8 mouse cellular contexts compared by ENCODE assay signal in genomic region chr10:79682551-79682915, GRCm38 (mm10). TPM values are rescaled to one million over a fixed set of nuclear protein-coding genes. Genes with fewer than 3 reads are reported as not detected.
DNase-seq lines count a peak whose midpoint lies in the region; ATAC-seq and TF ChIP-seq lines count a peak whose summit lies in the region.

No protein-coding gene starts in this region.

- ATAC-seq in heart, embryonic 11.5 days (replicated peaks; ENCODE audit: insufficient number of reproducible peaks, low FRiP score, low TSS enrichment): no peak
- ATAC-seq in midbrain, embryonic 12.5 days (ENCODE audit: low FRiP score, low read depth): peak; percentile 2

- H3K27me3 ChIP-seq in heart, embryonic 11.5 days (ENCODE audit: control insufficient read depth, insufficient read depth, low read length): no peaks in the 10 kb centered on the region
- peaks cover 3% of the 10 kb centered on the region; the same call in 1 of the 2 replicates for H3K27me3 ChIP-seq in midbrain, embryonic 12.5 days

- intact Hi-C loops in heart, postnatal 10 days (cut with DNase I): no loop called here

- no peaks in the 10 kb centered on the region for H3K9me3 ChIP-seq in heart, embryonic 11.5 days (replicated peaks; ENCODE audit: control insufficient read depth, low read length)
- H3K9me3 ChIP-seq in ES-E14 (ENCODE audit: control insufficient read depth, insufficient read depth, low read depth, low read length): no peaks in the 10 kb centered on the region
- no peaks in the 10 kb centered on the region for H3K9me3 ChIP-seq in midbrain, embryonic 12.5 days

- in situ Hi-C loops in ES-E14 (cut with MboI; ENCODE audit: low sequenced_read_pairs in 2 of 2, unreplicated experiment in 2 of 2): no loop called here

- no peak for TF ChIP-seq POLR2A in embryonic fibroblast, embryonic 13.5 days (IDR thresholded peaks at IDR 0.05; ENCODE audit: low read depth, low read length)

- peak overlapping the region; percentile 98 for H3K4me2 ChIP-seq in heart, embryonic 11.5 days
- H3K4me2 ChIP-seq in midbrain, embryonic 12.5 days (replicated peaks): peak overlapping the region; percentile 83

- peaks cover 30% of the 10 kb centered on the region for H3K36me3 ChIP-seq in heart, embryonic 11.5 days (ENCODE audit: control insufficient read depth, insufficient read depth, low read length)
- H3K36me3 ChIP-seq in ES-E14 (ENCODE audit: control insufficient read depth, insufficient read depth, low read length, poor library complexity, severe bottlenecking): peaks cover 39% of the 10 kb centered on the region
- H3K36me3 ChIP-seq in midbrain, embryonic 12.5 days: peaks cover 35% of the 10 kb centered on the region

- H3K27ac ChIP-seq in heart, embryonic 11.5 days (ENCODE audit: low read depth, low read length): peak overlapping the region; percentile 81
- H3K27ac ChIP-seq in ES-E14 (ENCODE audit: insufficient read depth, low read depth, low read length, poor library complexity, severe bottlenecking): peak overlapping the region; percentile 90
- H3K27ac ChIP-seq in embryonic fibroblast, embryonic 13.5 days (ENCODE audit: insufficient read depth, low read length): peak overlapping the region; percentile 64
- H3K27ac ChIP-seq in midbrain, embryonic 12.5 days (replicated peaks): peak overlapping the region; percentile 83

- no peak for DNase-seq in heart, postnatal 10 days
- DNase-seq in ES-E14 (ENCODE audit: low read depth, low spot score): no peak
- peak; percentile 46 for DNase-seq in kidney, adult 9 months
- peak; percentile 54 for DNase-seq in thymus, postnatal 4 days
- DNase-seq in right cerebral cortex, postnatal 14 days: no peak

- H3K4me1 ChIP-seq in heart, embryonic 11.5 days (ENCODE audit: control insufficient read depth, insufficient read depth, low read length): peaks cover 37% of the 10 kb centered on the region
- H3K4me1 ChIP-seq in ES-E14 (ENCODE audit: control insufficient read depth in 2 of 2, insufficient read depth in 2 of 2, low read length in 2 of 2, poor library complexity in 1 of 2): peaks cover 5 to 29% of the 10 kb centered on the region in 2 experiments
- peaks cover 9% of the 10 kb centered on the region for H3K4me1 ChIP-seq in embryonic fibroblast, embryonic 13.5 days (ENCODE audit: control insufficient read depth, insufficient read depth, low read length)
- peaks cover 23% of the 10 kb centered on the region for H3K4me1 ChIP-seq in midbrain, embryonic 12.5 days

- peak overlapping the region; percentile 58 for H3K4me3 ChIP-seq in heart, embryonic 11.5 days (ENCODE audit: low read depth, low read length)
- peak overlapping the region; percentile 94 to 100 for H3K4me3 ChIP-seq in ES-E14 (ENCODE audit: insufficient read depth in 1 of 2, low read depth in 1 of 2, low read length in 2 of 2, poor library complexity in 1 of 2, severe bottlenecking in 1 of 2)
- H3K4me3 ChIP-seq in embryonic fibroblast, embryonic 13.5 days (ENCODE audit: insufficient read depth, low read length): peak overlapping the region; percentile 88
- peak overlapping the region; percentile 92 for H3K4me3 ChIP-seq in midbrain, embryonic 12.5 days

- 0% methylated on average over 10 of the region's 10 CpGs for WGBS in heart, embryonic 11.5 days (ENCODE audit: insufficient replicate concordance)
- 0% methylated on average over 10 of the region's 10 CpGs for WGBS in midbrain, embryonic 12.5 days

- TF ChIP-seq CTCF in embryonic fibroblast, embryonic 13.5 days (IDR thresholded peaks at IDR 0.05; ENCODE audit: borderline replicate concordance, insufficient read depth, low read length): no peak

- peak overlapping the region; percentile 92 for H3K9ac ChIP-seq in heart, embryonic 11.5 days (ENCODE audit: low read depth, low read length)
- peak overlapping the region; percentile 91 for H3K9ac ChIP-seq in ES-E14 (ENCODE audit: insufficient read depth, low read depth, low read length, poor library complexity, severe bottlenecking)
- peak overlapping the region; percentile 87 for H3K9ac ChIP-seq in midbrain, embryonic 12.5 days (replicated peaks)

TF ChIP-seq in ES-E14, 5 proteins besides CTCF, POLR2A, EP300 and RAD21:
- TF ChIP-seq HCFC1 (IDR thresholded peaks at IDR 0.05; ENCODE audit: borderline replicate concordance, insufficient read depth, low read length) (0 out of 2 replicates have a peak, but pooled peaks have one; percentile 11), ZC3H11A (IDR thresholded peaks at IDR 0.05; ENCODE audit: borderline replicate concordance, low read depth, low read length) (no peak)

RNA-seq across cellular contexts. Expression of gene Cdc34, which starts 0.5 kb away (rescaled TPM):
- polyA plus RNA-seq in heart, embryonic 11.5 days (2014; fragmentation: Nextera tagmentation; extraction: Ambion mirVana): 159 and 164 TPM in 2 replicates
- total RNA-seq in heart, postnatal 10 days (2021): 100 to 1,000 TPM; 152 to 159 TPM
- 491 and 507 TPM in 2 replicates for total RNA-seq in ES-E14 (2012; rRNA removed)
- 117 and 149 TPM in 2 replicates for polyA plus RNA-seq in embryonic fibroblast, embryonic 13.5 days (2011; ENCODE audit: insufficient read length, low read depth, missing spikeins)
- 139 and 156 TPM in 2 replicates for polyA plus RNA-seq in midbrain, embryonic 12.5 days (2016; fragmentation: Nextera tagmentation; extraction: Ambion mirVana)

RNA-seq across cellular contexts. Expression of gene Gzmm, which starts 6.3 kb away (rescaled TPM):
- polyA plus RNA-seq in heart, embryonic 11.5 days (2014; fragmentation: Nextera tagmentation; extraction: Ambion mirVana): 0.40 and 1.0 TPM in 2 replicates
- 1 to 10 TPM; 3.8 to 4.3 TPM for total RNA-seq in heart, postnatal 10 days (2021)
- total RNA-seq in ES-E14 (2012; rRNA removed): 2.5 and 4.5 TPM in 2 replicates
- 0.65 TPM in 1 of 2 replicates, not detected in the other for polyA plus RNA-seq in embryonic fibroblast, embryonic 13.5 days (2011; ENCODE audit: insufficient read length, low read depth, missing spikeins)
- 1.4 TPM in 2 replicates for polyA plus RNA-seq in midbrain, embryonic 12.5 days (2016; fragmentation: Nextera tagmentation; extraction: Ambion mirVana)

RNA-seq across cellular contexts. Expression of gene Tpgs1, which starts 13.4 kb away (rescaled TPM):
- 47.4 and 48.6 TPM in 2 replicates for polyA plus RNA-seq in heart, embryonic 11.5 days (2014; fragmentation: Nextera tagmentation; extraction: Ambion mirVana)
- total RNA-seq in heart, postnatal 10 days (2021): 10 to 100 TPM; 24.3 to 24.4 TPM
- total RNA-seq in ES-E14 (2012; rRNA removed): 29.9 and 46.7 TPM in 2 replicates
- polyA plus RNA-seq in embryonic fibroblast, embryonic 13.5 days (2011; ENCODE audit: insufficient read length, low read depth, missing spikeins): 15.5 and 16.0 TPM in 2 replicates
- polyA plus RNA-seq in midbrain, embryonic 12.5 days (2016; fragmentation: Nextera tagmentation; extraction: Ambion mirVana): 62.4 and 72.3 TPM in 2 replicates

RNA-seq across cellular contexts. Expression of gene Madcam1, which starts 18.2 kb away (rescaled TPM):
- polyA plus RNA-seq in heart, embryonic 11.5 days (2014; fragmentation: Nextera tagmentation; extraction: Ambion mirVana): 1.1 and 1.5 TPM in 2 replicates
- total RNA-seq in heart, postnatal 10 days (2021): under 1 TPM; 0.24 to 0.60 TPM
- total RNA-seq in ES-E14 (2012; rRNA removed): 2.7 and 6.3 TPM in 2 replicates
- not detected in 2 replicates for polyA plus RNA-seq in embryonic fibroblast, embryonic 13.5 days (2011; ENCODE audit: insufficient read length, low read depth, missing spikeins)
- polyA plus RNA-seq in midbrain, embryonic 12.5 days (2016; fragmentation: Nextera tagmentation; extraction: Ambion mirVana): 0.60 and 1.7 TPM in 2 replicates

RNA-seq across cellular contexts. Expression of gene Bsg, which starts 21.8 kb away (rescaled TPM):
- polyA plus RNA-seq in heart, embryonic 11.5 days (2014; fragmentation: Nextera tagmentation; extraction: Ambion mirVana): 1,233 and 1,252 TPM in 2 replicates
- 1,000 to 10,000 TPM; 1,161 to 1,276 TPM for total RNA-seq in heart, postnatal 10 days (2021)
- 858 and 1,196 TPM in 2 replicates for total RNA-seq in ES-E14 (2012; rRNA removed)
- polyA plus RNA-seq in embryonic fibroblast, embryonic 13.5 days (2011; ENCODE audit: insufficient read length, low read depth, missing spikeins): 766 and 774 TPM in 2 replicates
- polyA plus RNA-seq in midbrain, embryonic 12.5 days (2016; fragmentation: Nextera tagmentation; extraction: Ambion mirVana): 540 and 588 TPM in 2 replicates

Comparison
In these comparisons a context has a peak if more than half of its experiments do, and no peak if none do; other contexts are left out.
1. DNase-seq: peak in kidney, adult 9 months (single experiment) and thymus, postnatal 4 days (single experiment); none in heart, postnatal 10 days (0 of 2), ES-E14 (single experiment) and right cerebral cortex, postnatal 14 days (single experiment).
2. Peak in every context shown above with its lines, with median percentiles within 50 percentile points of each other: H3K27ac ChIP-seq, H3K4me3 ChIP-seq and H3K9ac ChIP-seq.